Mouse (Mus musculus): Measurements from ENCODE around the gene Gm3252. TPM values are rescaled to one million over a fixed set of nuclear protein-coding genes. Genes with fewer than 3 reads are reported as not detected.
"Not testable (repeated sequence)": the region's sequence is repeated elsewhere in the genome, so short reads cannot be mapped to it uniquely, and the experiment has no call there.

Gene Gm3252
- not detected in 2 replicates for polyA plus RNA-seq (2015; fragmentation: Nextera tagmentation; extraction: Ambion mirVana)

DNA sequence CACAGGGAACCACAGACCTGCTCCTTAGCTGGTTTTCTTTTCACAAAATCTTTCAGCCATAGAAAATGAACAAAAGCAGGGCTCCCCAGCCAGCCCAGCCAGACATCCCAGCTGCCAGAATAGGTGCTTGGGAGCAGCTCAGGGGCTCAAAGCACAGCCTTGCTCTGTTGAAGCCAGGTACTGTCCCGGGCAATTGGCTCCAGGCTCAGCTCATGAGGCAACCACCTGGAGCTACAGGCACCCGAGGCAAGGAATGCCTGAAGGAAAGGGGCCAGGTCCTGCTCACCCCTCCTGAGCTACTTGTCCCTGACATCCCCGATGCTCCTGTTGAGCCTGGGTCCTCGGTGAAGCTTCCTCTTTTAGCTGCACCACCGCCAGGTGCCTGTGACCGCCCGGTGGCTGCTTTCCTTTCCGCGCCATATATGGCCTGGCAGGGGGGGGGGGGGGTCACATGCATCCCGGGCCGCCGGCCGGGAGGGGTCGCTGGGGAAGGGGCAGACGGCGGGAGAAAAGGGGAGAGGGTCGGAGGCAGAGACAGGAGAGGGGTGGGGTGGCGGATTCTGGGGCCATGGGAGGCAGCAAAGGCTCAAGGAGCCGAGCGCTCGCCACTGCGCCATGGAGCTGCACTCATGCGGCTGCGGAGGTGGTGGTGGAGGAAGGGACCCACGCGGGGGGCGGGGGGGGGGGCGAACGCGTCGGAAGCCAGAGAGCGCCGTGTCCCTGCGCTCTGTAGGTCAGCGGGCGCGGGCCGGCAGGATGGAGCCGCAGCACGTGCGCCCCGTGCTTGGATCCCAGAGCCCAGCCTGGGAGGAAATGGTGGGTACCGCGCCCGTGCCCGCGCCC is at the start of gene Gm3252:
Gene Gm3252 (plus strand): TSS at position 738 of the 843 bp plus-strand sequence.
- 2% methylated on average over 6 of the region's 47 CpGs for WGBS (ENCODE audit: insufficient replicate concordance)
- not testable (repeated sequence) for H3K36me3 ChIP-seq; H3K4me2 ChIP-seq; DNase-seq; H3K27ac ChIP-seq; H3K9ac ChIP-seq; H3K9me3 ChIP-seq (replicated peaks); H3K4me3 ChIP-seq (replicated peaks); H3K4me1 ChIP-seq (replicated peaks); H3K27me3 ChIP-seq; ATAC-seq (ENCODE audit: low read depth)

DNA sequence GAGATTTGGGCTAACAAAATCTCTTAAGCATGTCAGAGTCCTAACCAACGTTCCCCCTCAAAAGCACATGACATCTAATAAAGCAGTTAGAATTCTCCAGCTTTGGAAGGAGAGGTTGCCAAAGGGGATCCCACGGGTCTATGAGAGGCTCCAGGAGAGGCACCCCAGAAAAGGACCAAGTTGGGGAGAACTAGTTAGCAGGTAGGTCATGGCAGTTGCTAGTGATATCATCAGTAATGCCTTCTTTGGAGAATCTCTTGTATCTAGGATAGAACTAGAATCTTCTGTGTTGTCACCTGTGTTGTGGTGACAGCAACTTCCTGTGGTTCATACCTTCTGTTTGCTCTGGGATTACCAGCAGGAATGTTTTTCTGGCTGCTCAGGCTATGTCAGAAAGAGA is 17.6 kb upstream of the Gm3252 start, which contains the start of gene Gm7876:
Gene Gm7876 (plus strand): TSS at position 301 of the 400 bp plus-strand sequence.
- H3K9ac ChIP-seq; ATAC-seq (ENCODE audit: low read depth); H3K9me3 ChIP-seq (replicated peaks); H3K4me2 ChIP-seq; H3K27ac ChIP-seq; H3K4me3 ChIP-seq (replicated peaks); H3K27me3 ChIP-seq; DNase-seq; H3K36me3 ChIP-seq; H3K4me1 ChIP-seq (replicated peaks): not testable (repeated sequence)
- 76% methylated on average over 1 of the region's 2 CpGs for WGBS (ENCODE audit: insufficient replicate concordance)

- H3K4me3 ChIP-seq (replicated peaks); DNase-seq; H3K9ac ChIP-seq; H3K27me3 ChIP-seq; H3K9me3 ChIP-seq (replicated peaks); H3K4me2 ChIP-seq; H3K36me3 ChIP-seq; ATAC-seq (ENCODE audit: low read depth); H3K4me1 ChIP-seq (replicated peaks); H3K27ac ChIP-seq: not testable (repeated sequence)
- WGBS (ENCODE audit: insufficient replicate concordance), result 29% methylated on average over 1 of the region's 2 CpGs
Measured at GRCm38 (mm10) chr14:4776037-4776436, 49.5 kb downstream of the Gm3252 start, which contains the start of gene Gm9602. Gm9602 (plus strand) TSS chr14:4776337.

Other genes with a start within 250 kb of the Gm3252 start
- not detected in 2 replicates for gene Gm3182, start 245.0 kb upstream of the Gm3252 start, polyA plus RNA-seq (2015; fragmentation: Nextera tagmentation; extraction: Ambion mirVana)
- gene Gm3047, start 171.4 kb upstream of the Gm3252 start, polyA plus RNA-seq (2015; fragmentation: Nextera tagmentation; extraction: Ambion mirVana), result not detected in 2 replicates
- not detected in 2 replicates for gene Gm8159, start 94.4 kb upstream of the Gm3252 start, polyA plus RNA-seq (2015; fragmentation: Nextera tagmentation; extraction: Ambion mirVana)
- not detected in 2 replicates for gene Gm3239, start 62.6 kb upstream of the Gm3252 start, polyA plus RNA-seq (2015; fragmentation: Nextera tagmentation; extraction: Ambion mirVana)
- gene Gm7876, start 17.5 kb upstream of the Gm3252 start, polyA plus RNA-seq (2015; fragmentation: Nextera tagmentation; extraction: Ambion mirVana), result not detected in 2 replicates
- gene Gm9602, start 49.6 kb downstream of the Gm3252 start, polyA plus RNA-seq (2015; fragmentation: Nextera tagmentation; extraction: Ambion mirVana), result not detected in 2 replicates
- gene Gm3269, start 111.3 kb downstream of the Gm3252 start, polyA plus RNA-seq (2015; fragmentation: Nextera tagmentation; extraction: Ambion mirVana), result not detected in 2 replicates
- not detected in 2 replicates for gene Gm3264, start 128.8 kb downstream of the Gm3252 start, polyA plus RNA-seq (2015; fragmentation: Nextera tagmentation; extraction: Ambion mirVana)
- gene Gm3278, start 165.6 kb downstream of the Gm3252 start, polyA plus RNA-seq (2015; fragmentation: Nextera tagmentation; extraction: Ambion mirVana), result not detected in 2 replicates

Measured in liver, embryonic 13.5 days (tissue).